Mouse (Mus musculus) midbrain, embryonic 10.5 days (tissue): ENCODE measurements around the gene Sdk2. TPM values are rescaled to one million over a fixed set of nuclear protein-coding genes. Genes with fewer than 3 reads are reported as not detected.

Experiments
- DNase-seq: peaks from one replicate; pipeline ENCODE4 v3.0.0-alpha.2; 2017; ENCODE audit warnings: low spot score
- H3K27ac ChIP-seq: fragments of 300-500 bp; sonication (generic); replicated peaks from 2 replicates; pipeline ENCODE4 v1.5.1; 2016; ENCODE audit warnings: mild to moderate bottlenecking
- H3K27me3 ChIP-seq: fragments of 300-500 bp; sonication (generic); 2 replicates; pipeline ENCODE4 v1.6.1; 2016; ENCODE audit warnings: low read depth, mild to moderate bottlenecking; ENCODE audit not compliant: poor library complexity, severe bottlenecking
- H3K36me3 ChIP-seq: fragments of 300-500 bp; sonication (generic); 2 replicates; pipeline ENCODE4 v1.6.1; 2016; ENCODE audit warnings: mild to moderate bottlenecking, moderate library complexity
- H3K4me1 ChIP-seq: fragments of 300-500 bp; sonication (generic); 2 replicates; pipeline ENCODE4 v1.6.1; 2016
- H3K4me3 ChIP-seq: fragments of 300-500 bp; sonication (generic); 2 replicates; pipeline ENCODE4 v1.5.1; 2016; ENCODE audit warnings: mild to moderate bottlenecking, moderate library complexity
- H3K9me3 ChIP-seq: fragments of 300-500 bp; sonication (generic); replicated peaks from 2 replicates; pipeline ENCODE4 v1.6.1; 2016; ENCODE audit warnings: mild to moderate bottlenecking
- WGBS: fragments of 180-500 bp; shearing (Covaris S2); methylation state at CpG from one replicate; pipeline ENCODE4 v1.1.7; 2016; 5-methylcytosine and 5-hydroxymethylcytosine counted together
- polyA plus RNA-seq: library from polyadenylated mRNA; unstranded; fragments of >200 nt; fragmentation: Nextera tagmentation; extraction: Ambion mirVana; gene quantifications from 2 replicates; pipeline ENCODE4 v1.2.1, GENCODE M21; 2016

The Sdk2 gene
- polyA plus RNA-seq, 1 experiment from 2014 or later, result 4.5 TPM

DNA sequence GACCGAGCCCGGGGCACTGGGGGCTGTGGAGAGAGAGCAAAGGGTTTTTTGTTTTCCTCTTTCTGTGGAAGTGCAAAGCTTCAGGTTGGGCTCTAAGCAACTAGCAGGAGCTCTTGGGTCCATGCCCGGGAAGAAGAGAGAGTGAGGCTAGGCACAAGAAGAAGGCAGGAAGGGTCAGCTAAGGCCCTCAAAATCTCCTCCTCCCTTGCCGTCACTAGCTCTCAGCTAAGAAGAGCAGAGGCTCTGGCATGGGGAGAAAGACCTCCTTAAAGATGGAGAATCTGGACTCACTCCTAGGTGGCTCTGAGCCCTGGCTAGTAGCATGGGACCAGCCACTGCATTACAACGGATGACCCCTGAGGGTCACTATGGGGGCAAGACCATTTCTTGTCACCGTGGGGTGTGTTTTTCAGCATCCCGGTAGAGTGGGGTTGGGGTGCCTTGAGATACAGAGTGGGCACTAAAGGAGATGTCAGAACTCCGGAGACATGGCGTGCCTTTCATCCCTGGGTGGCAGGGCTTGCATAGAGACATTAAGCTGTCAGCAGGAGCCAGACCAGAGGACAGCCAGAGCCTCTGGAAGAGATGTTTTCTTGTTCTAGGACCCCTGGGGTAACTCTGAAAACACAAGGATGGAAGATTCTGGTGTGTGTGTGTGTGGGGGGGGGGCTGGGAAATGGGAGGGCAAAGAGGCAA is 260.3 kb downstream of the Sdk2 start:
- Histone ChIP-seq H3K4me3 (no peak overlapping the region; the same call in 1 of the 2 replicates), H3K9me3 (no peaks in the 10 kb centered on the region), H3K27ac (peak overlapping the region; percentile 76), H3K27me3 (peaks cover 49% of the 10 kb centered on the region), H3K4me1 (peaks cover 67% of the 10 kb centered on the region), H3K36me3 (peaks cover 7% of the 10 kb centered on the region; the same call in 1 of the 2 replicates)
- peak; percentile 45 for DNase-seq
- WGBS, result 36% methylated on average over 9 of the region's 9 CpGs

DNA sequence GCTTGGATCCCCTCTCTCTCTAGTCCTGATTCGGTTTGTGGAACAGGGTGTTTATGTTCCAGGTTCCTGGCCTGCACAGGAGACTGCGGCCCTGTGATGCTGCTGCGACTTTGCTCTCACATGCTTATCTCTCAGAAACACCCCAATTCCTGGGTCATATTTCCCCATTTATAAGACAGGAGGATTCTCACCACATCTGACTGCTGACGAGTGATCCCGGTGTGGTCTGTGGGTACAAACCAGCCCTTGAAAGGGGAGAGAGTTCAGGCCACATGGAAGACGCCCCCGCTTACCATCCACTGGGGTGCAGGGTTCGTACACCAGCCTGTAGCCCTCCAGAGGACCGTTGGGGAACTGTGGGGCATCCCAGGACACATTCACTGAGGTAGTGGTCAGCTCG is 260.9 kb downstream of the Sdk2 start:
- DNase-seq, result no peak
- H3K4me1 ChIP-seq, result peaks cover 61% of the 10 kb centered on the region
- H3K36me3 ChIP-seq, result peaks cover 7% of the 10 kb centered on the region; the same call in 1 of the 2 replicates
- 71% methylated on average over 10 of the region's 10 CpGs for WGBS
- H3K9me3 ChIP-seq, result no peaks in the 10 kb centered on the region
- H3K27ac ChIP-seq, result peak overlapping the region; percentile 76
- peaks cover 54% of the 10 kb centered on the region for H3K27me3 ChIP-seq
- no peak overlapping the region for H3K4me3 ChIP-seq

DNA sequence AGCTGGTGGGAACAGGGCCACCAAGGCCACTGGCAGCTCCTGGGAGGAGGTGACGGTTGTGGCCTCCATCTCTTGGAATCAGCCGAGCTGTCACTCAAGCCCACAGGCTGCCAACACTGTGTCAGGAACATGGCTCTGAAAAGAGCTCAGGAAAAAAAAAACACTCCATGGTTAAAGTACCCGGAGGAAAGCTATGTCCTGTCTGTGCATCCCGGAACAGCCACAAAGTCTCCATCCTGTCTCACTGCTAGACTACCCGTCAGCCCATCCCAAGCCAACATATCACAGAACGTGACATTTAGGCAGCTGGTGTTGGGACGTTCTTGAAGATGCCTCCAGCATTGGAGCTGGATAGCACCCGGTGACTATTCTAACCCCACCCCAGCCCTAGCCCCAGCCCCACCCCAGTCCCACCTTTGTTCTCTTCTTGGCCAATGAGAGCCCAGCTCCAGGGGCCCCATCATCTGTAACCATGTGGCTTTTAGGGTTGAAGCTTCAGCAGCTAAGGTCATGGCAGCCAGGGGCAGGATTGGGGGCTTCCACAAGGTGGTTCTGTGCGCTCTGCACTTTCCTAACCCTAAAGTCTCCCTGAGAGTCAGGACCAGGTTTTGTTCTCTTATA is 263.4 kb downstream of the Sdk2 start:
- Histone ChIP-seq H3K27ac (no peak overlapping the region), H3K36me3 (peaks cover 17% of the 10 kb centered on the region), H3K27me3 (peaks cover 54% of the 10 kb centered on the region), H3K9me3 (no peaks in the 10 kb centered on the region), H3K4me1 (peaks cover 64% of the 10 kb centered on the region), H3K4me3 (no peak overlapping the region)
- DNase-seq, result no peak
- WGBS, result 77% methylated on average over 9 of the region's 9 CpGs

DNA sequence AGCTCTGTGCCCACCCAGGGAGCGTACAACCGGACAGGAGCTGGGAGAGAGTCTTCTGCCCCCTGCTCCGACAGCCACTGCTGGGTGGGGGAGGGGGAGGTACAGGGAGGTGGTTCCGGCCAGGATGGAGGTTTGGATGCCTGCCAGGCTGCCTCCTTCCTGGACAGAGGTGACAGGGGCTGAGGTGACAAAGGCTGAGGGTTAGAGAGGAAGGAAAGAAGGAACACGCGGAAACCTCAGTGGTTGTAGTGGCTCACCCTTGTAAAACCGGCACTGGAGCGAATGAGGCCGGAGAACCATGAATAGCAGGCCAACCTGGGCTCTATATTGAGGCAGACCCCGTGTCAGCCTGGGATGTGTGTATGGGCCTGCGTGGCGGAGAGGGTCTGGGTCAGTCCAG is 264.4 kb downstream of the Sdk2 start:
- Histone ChIP-seq H3K27me3 (peaks cover 48% of the 10 kb centered on the region), H3K36me3 (peaks cover 17% of the 10 kb centered on the region), H3K9me3 (no peaks in the 10 kb centered on the region), H3K27ac (peak overlapping the region; percentile 61), H3K4me1 (peaks cover 73% of the 10 kb centered on the region), H3K4me3 (no peak overlapping the region)
- DNase-seq, result no peak
- 62% methylated on average over 12 of the region's 12 CpGs for WGBS

DNA sequence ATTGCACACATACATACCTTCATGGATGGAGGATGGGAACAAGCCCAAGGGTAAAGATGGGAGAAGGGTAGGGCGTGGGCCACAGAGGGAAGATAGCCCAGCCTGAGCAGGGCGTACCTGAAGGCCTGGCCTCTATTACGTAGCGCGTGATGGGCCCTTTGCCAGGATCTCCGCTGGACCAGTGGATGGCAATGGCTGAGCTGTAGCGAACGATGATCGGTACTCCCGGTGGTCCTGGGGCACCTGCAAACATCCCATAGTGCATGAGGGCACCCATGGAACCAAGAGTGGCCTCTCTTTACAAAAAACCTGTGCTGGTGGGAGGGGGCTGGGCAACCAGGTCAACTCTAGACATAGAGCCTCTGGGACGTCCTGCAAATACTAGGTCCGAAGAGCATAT is 266.8 kb downstream of the Sdk2 start:
- Histone ChIP-seq H3K4me3 (no peak overlapping the region), H3K36me3 (peaks cover 17% of the 10 kb centered on the region), H3K27ac (0 out of 2 replicates have a peak overlapping the region, but pooled peaks have one; percentile 14), H3K9me3 (no peaks in the 10 kb centered on the region), H3K4me1 (peaks cover 63% of the 10 kb centered on the region), H3K27me3 (peaks cover 27% of the 10 kb centered on the region)
- 97% methylated on average over 12 of the region's 12 CpGs for WGBS
- DNase-seq, result no peak

DNA sequence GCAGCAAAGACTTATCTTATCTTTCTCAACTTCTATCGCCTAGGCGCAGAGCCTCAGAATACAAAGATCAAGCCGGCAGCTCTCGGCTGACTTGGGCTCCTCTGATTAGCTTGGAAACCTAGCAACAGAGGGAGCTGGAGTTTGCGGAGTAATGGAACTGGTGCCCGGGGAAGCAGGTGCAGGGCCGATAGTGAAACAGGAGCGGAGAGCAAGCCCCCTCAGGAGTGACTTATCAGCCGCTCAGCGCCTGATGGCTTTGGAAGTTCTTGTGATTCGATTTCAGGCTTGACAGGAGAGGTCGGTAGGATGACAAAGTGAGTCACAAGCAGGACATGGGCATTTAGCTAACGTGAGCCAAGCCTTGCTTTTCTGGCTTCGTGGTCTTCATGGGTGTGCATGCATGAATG is 267.8 kb downstream of the Sdk2 start:
- peak overlapping the region; percentile 50; the same call in 1 of the 2 replicates for H3K27ac ChIP-seq
- no peaks in the 10 kb centered on the region for H3K9me3 ChIP-seq
- peaks cover 56% of the 10 kb centered on the region for H3K4me1 ChIP-seq
- H3K4me3 ChIP-seq, result no peak overlapping the region
- H3K36me3 ChIP-seq, result peaks cover 20% of the 10 kb centered on the region
- H3K27me3 ChIP-seq, result peaks cover 19% of the 10 kb centered on the region
- 69% methylated on average over 14 of the region's 14 CpGs for WGBS
- no peak for DNase-seq

DNA sequence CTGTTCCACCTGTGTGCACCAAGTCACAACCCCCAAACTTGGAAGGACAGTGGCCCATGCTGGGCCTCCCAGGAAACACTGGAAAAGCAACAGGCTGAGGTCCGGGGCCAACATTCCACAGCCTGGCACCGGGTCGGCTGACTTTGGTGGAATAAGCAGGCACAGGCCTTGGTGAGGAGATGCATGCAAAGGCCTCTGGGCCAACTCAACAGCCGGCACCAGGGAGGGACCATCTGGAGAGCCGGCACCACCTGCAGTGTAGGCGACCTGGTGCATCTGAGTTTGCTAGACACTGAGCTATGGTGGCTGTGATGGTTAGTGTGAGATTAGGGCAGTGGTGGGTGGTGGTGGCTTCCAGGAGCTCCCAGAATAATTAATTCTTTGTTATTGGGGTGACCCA is 268.8 kb downstream of the Sdk2 start:
- H3K4me3 ChIP-seq, result no peak overlapping the region
- H3K27ac ChIP-seq, result peak overlapping the region; percentile 81
- H3K9me3 ChIP-seq, result no peaks in the 10 kb centered on the region
- 80% methylated on average over 6 of the region's 6 CpGs for WGBS
- H3K27me3 ChIP-seq, result peaks cover 20% of the 10 kb centered on the region
- H3K4me1 ChIP-seq, result peaks cover 50% of the 10 kb centered on the region
- H3K36me3 ChIP-seq, result peaks cover 29% of the 10 kb centered on the region
- no peak for DNase-seq

DNA sequence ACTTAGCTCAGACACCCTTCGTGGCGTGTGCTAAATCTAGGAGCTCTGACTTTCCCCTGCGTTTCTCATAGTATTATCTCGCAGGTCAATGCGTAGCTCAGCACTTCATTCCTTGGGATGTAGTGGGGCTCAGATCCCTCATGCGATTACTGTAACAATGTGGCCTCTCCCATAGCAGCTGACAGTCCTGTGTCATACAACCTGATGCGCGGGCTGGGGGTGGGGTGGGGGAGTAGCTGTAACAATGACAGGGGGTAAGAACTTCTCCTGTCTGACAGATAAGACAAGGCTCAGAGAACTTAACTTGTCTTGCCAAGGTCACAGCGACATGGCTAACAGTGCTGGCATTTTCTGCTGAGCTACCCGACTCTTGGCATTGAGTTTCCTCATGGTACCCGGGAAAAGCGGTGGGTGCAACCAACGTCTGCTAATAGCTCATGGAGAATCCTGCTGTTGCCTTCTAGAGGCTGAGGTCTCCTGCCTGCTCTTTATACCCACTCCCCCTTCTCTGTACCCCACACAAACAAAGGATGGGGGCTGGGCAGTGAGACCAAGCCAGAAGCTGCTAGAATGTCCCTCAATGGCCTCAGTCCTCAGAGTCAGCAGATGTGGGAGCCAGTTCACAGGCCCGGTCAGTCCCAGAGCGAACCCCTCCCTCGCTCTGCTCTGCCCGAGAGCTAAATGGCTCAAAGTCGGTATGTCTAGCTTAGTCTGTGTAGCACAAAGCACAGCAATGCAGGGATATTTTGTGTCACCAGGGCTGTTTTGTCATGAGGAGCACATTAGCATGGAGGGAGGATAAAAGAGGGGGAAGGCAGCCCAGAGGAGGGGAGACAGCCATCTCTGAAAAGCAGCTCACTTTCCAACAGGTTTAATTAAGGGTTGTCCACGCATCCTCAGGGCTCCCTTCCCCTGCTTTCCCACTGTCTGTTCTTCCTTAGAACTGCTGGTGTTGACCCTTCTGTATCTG is 269.5 kb downstream of the Sdk2 start:
- H3K9me3 ChIP-seq, result no peaks in the 10 kb centered on the region
- H3K27me3 ChIP-seq, result peaks cover 20% of the 10 kb centered on the region
- peaks cover 50% of the 10 kb centered on the region for H3K4me1 ChIP-seq
- peak overlapping the region; percentile 81 for H3K27ac ChIP-seq
- H3K36me3 ChIP-seq, result peaks cover 33% of the 10 kb centered on the region
- H3K4me3 ChIP-seq, result no peak overlapping the region
- DNase-seq, result no peak
- 73% methylated on average over 19 of the region's 19 CpGs for WGBS

DNA sequence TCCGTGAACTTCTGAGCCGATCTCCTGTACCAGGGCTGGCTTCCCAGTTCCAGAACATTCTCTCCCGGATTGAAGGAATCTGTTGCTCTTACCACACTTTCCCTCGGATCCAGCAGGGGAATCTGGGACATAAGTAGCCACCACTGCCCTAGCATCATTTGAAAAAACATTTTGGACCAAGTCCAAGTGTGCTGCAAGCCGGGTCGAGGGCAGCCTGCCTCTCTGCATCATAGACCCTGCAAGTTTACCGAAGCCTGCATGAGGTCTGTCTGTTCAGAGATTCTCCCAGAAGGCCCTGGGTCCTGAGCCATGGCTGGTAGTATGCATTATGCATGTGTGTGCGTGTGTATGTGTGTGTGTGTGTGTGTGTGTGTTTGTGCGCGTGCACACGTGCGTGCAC is 271.0 kb downstream of the Sdk2 start:
- H3K4me1 ChIP-seq, result peaks cover 57% of the 10 kb centered on the region
- H3K27ac ChIP-seq, result no peak overlapping the region; the same call in 1 of the 2 replicates
- peaks cover 5% of the 10 kb centered on the region; the same call in 1 of the 2 replicates for H3K27me3 ChIP-seq
- H3K9me3 ChIP-seq, result no peaks in the 10 kb centered on the region
- no peak overlapping the region for H3K4me3 ChIP-seq
- whole genome bisulfite sequencing, result 89% methylated on average over 12 of the region's 12 CpGs
- DNase-seq, result no peak
- H3K36me3 ChIP-seq, result peaks cover 29% of the 10 kb centered on the region

DNA sequence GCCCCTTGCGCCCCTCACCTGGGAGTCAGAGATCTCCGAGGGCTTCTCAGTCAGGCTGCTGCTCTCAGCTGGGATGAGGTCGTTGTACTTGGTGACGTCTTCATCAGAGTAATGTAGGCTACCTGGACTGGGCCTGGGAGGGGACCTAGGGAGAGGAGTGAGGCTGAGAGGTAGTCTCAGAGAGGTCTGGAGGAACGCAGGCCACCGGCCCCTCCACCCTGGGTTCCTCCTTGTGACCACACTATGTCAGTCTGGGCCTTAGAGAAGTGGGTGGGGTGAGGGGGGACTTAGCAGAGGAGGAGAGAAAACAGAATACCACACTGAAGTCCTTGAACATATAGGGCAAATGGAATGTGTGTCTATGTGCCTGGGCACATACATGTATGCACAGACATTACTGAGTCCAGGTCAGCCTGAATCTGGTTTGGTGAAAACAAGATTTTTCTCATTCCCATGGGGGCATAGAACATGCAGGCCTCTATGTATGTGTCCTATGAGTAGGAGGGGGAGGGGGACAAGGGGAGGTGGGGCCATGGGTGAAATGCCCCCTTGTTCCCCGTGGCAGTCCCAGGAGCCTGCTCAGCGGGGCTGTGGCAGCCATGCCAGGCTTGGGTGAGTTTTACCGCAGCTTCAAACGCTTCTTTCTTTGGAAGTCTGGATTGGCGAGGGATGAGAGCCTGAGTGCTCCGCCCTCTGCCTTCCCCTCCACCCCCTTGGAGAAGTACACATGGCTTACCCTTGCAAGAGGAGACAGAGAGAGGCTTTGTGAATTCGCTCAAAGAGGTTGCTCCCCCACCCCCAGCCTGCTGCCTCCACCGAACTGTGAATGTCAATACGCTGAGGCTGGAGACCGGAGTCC is 275.3 kb downstream of the Sdk2 start:
- Histone ChIP-seq H3K9me3 (no peaks in the 10 kb centered on the region), H3K4me3 (peak overlapping the region; percentile 30), H3K4me1 (peaks cover 58% of the 10 kb centered on the region), H3K27me3 (peaks cover 5% of the 10 kb centered on the region; the same call in 1 of the 2 replicates), H3K36me3 (peaks cover 25% of the 10 kb centered on the region), H3K27ac (peak overlapping the region; percentile 86)
- peak; percentile 48 for DNase-seq
- 36% methylated on average over 16 of the region's 16 CpGs for WGBS

DNA sequence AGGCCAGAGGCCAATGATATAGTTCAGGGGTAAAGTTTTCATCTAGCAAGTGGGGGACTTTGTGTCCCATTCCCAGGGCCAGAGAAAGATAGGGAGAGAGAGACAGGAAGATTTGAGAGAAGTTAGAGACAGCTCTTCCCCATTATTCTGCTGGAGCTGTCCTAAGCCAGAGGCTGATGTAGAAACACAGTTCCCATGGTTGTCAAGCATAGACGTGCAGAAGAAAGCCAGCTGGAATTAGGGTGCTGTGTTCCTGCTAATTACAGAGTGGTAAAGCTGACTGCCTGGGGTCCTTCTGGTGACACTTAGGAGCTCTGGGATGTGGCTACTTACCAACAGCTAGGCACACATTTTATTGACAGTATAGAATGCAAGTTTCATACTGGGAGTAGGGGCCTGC is 277.7 kb downstream of the Sdk2 start:
- Histone ChIP-seq H3K27ac (peak overlapping the region; percentile 71), H3K36me3 (peaks cover 22% of the 10 kb centered on the region), H3K9me3 (no peaks in the 10 kb centered on the region), H3K4me3 (no peak overlapping the region), H3K27me3 (peaks cover 5% of the 10 kb centered on the region; the same call in 1 of the 2 replicates), H3K4me1 (peaks cover 77% of the 10 kb centered on the region)
- DNase-seq, result no peak
- 62% methylated on average over 1 of the region's 1 CpGs for WGBS
